Comparison of ENCODE assay signal across 11 mouse cellular contexts in genomic region chr12:108634031-108634430, GRCm38 (mm10).
"Had no signal": no experiment of that assay in that cellular context is flagged by ENCODE, and none has a peak within 500 bp of the region (broad histone marks: within the 10 kb centered on the region; RNA-seq: fewer than 3 reads in every experiment).

No protein-coding gene starts in this region.

- H3K36me3 ChIP-seq: intestine, embryonic 15.5 days; liver, embryonic 13.5 days had no signal

- DNase-seq: kidney, adult 18-20 months; kidney, postnatal 10 days; layer of hippocampus, postnatal 36 days; liver, embryonic 13.5 days; lung, embryonic 14.5 days; lung, postnatal 10 days; spleen, adult 18-20 months had no signal

- ATAC-seq: intestine, embryonic 15.5 days; midbrain, embryonic 13.5 days had no signal

- H3K4me3 ChIP-seq: intestine, embryonic 15.5 days; limb, embryonic 15.5 days; liver, embryonic 13.5 days; midbrain, embryonic 13.5 days; neural tube, embryonic 12.5 days had no signal

- H3K27ac ChIP-seq: intestine, embryonic 15.5 days; limb, embryonic 15.5 days; liver, embryonic 13.5 days; midbrain, embryonic 13.5 days; neural tube, embryonic 12.5 days had no signal

- H3K27me3 ChIP-seq: intestine, embryonic 15.5 days; limb, embryonic 15.5 days; liver, embryonic 13.5 days; midbrain, embryonic 13.5 days; neural tube, embryonic 12.5 days had no signal

- H3K4me1 ChIP-seq: limb, embryonic 15.5 days; midbrain, embryonic 13.5 days; neural tube, embryonic 12.5 days had no signal
